Mouse (Mus musculus) limb, embryonic 14.5 days (tissue): ENCODE data around the gene Spaca6. TPM values are rescaled to one million over a fixed set of nuclear protein-coding genes. Genes with fewer than 3 reads are reported as not detected.

Source experiments
- ATAC-seq: fragments of 200-750 bp; cut with Nextera tagmentation; 2 replicates; pipeline ENCODE4 v1.8.0; 2017; ENCODE audit warnings: low read depth, moderate number of reproducible peaks, moderate TSS enrichment; ENCODE audit not compliant: low FRiP score
- DNase-seq: peaks from one replicate; pipeline ENCODE4 v3.0.0-alpha.2; 2015; ENCODE audit warnings: low spot score
- H3K27ac ChIP-seq: fragments of 300-500 bp; sonication (generic); replicated peaks from 2 replicates; pipeline ENCODE4 v1.5.1; 2014; ENCODE audit warnings: low read depth, mild to moderate bottlenecking, low read length, moderate library complexity, mixed read lengths
- H3K27me3 ChIP-seq: fragments of 300-500 bp; sonication (generic); 2 replicates; pipeline ENCODE4 v1.6.1; 2014; ENCODE audit warnings: low read length, mixed read lengths; ENCODE audit not compliant: control insufficient read depth, insufficient read depth
- H3K36me3 ChIP-seq: fragments of 300-500 bp; sonication (generic); 2 replicates; pipeline ENCODE4 v1.6.1; 2014; ENCODE audit warnings: mild to moderate bottlenecking, low read length, moderate library complexity, mixed read lengths; ENCODE audit not compliant: control insufficient read depth, insufficient read depth
- H3K4me1 ChIP-seq: fragments of 300-500 bp; sonication (generic); 2 replicates; pipeline ENCODE4 v1.6.1; 2014; ENCODE audit warnings: antibody characterized with exemption, low read length, mixed read lengths; ENCODE audit not compliant: control insufficient read depth, insufficient read depth
- H3K4me2 ChIP-seq: fragments of 300-500 bp; sonication (generic); replicated peaks from 2 replicates; pipeline ENCODE4 v1.6.1; 2014; ENCODE audit warnings: low read depth, mild to moderate bottlenecking, low read length, moderate library complexity; ENCODE audit not compliant: severe bottlenecking
- H3K4me3 ChIP-seq: fragments of 300-500 bp; sonication (generic); replicated peaks from 2 replicates; pipeline ENCODE4 v1.5.1; 2014; ENCODE audit warnings: low read length
- H3K9ac ChIP-seq: fragments of 300-500 bp; sonication (generic); 2 replicates; pipeline ENCODE4 v1.6.1; 2014; ENCODE audit warnings: mild to moderate bottlenecking, low read depth, low read length, moderate library complexity; ENCODE audit not compliant: severe bottlenecking
- H3K9me3 ChIP-seq: fragments of 300-500 bp; sonication (generic); 2 replicates; pipeline ENCODE4 v1.6.1; 2016; ENCODE audit warnings: low read length; ENCODE audit not compliant: control insufficient read depth
- POLR2A ChIP-seq: fragments of 200-500 bp; IDR thresholded peaks from 2 replicates; pipeline ENCODE4 v1.8.0; 2012; ENCODE audit warnings: inconsistent platforms, mild to moderate bottlenecking, moderate library complexity, borderline replicate concordance; ENCODE audit not compliant: insufficient read depth, insufficient read length; ENCODE audit errors: extremely low read depth
- WGBS: fragments of 180-500 bp; shearing (Covaris S2); extraction: QIAGEN DNeasy Blood & Tissue Kit; methylation state at CpG from one replicate; pipeline ENCODE4 v1.1.7; 2014; 5-methylcytosine and 5-hydroxymethylcytosine counted together
- polyA plus RNA-seq, 2 experiments: library from polyadenylated mRNA; depleted of rRNA in 1 of 2; stranded (reverse) in 1 of 2; unstranded in 1 of 2; fragments of >200 nt; fragmentation: Nextera tagmentation in 1 of 2; extraction: Ambion mirVana in 1 of 2; gene quantifications; 2 replicates each; pipeline versions ENCODE4 v1.2.1 to v1.2.3; 2012 to 2014

Spaca6 gene
- polyA plus RNA-seq, 2 experiments, result 23.6 to 125 TPM

GRCm38 (mm10) chr17:17857446-17857845, 30.5 kb downstream of the Spaca6 start:
- H3K4me2 ChIP-seq, result no peak overlapping the region
- no peak for TF ChIP-seq POLR2A
- H3K9ac ChIP-seq, result no peak overlapping the region
- ATAC-seq (no peak), DNase-seq (no peak)
- no peaks in the 10 kb centered on the region for H3K9me3 ChIP-seq
- peaks cover 21% of the 10 kb centered on the region for H3K36me3 ChIP-seq
- H3K4me3 ChIP-seq, result no peak overlapping the region
- peaks cover 10% of the 10 kb centered on the region; the same call in 1 of the 2 replicates for H3K4me1 ChIP-seq
- H3K27me3 ChIP-seq, result no peaks in the 10 kb centered on the region
- no peak overlapping the region for H3K27ac ChIP-seq
- 54% methylated on average over 1 of the region's 1 CpGs for WGBS

GRCm38 (mm10) chr17:17860110-17860509, 33.2 kb downstream of the Spaca6 start:
- H3K36me3 ChIP-seq, result peaks cover 35% of the 10 kb centered on the region
- no peak overlapping the region for H3K9ac ChIP-seq
- 87% methylated on average over 3 of the region's 3 CpGs for whole genome bisulfite sequencing
- peaks cover under 1% of the 10 kb centered on the region; the same call in 1 of the 2 replicates for H3K4me1 ChIP-seq
- H3K9me3 ChIP-seq, result no peaks in the 10 kb centered on the region
- H3K27me3 ChIP-seq, result no peaks in the 10 kb centered on the region
- H3K27ac ChIP-seq, result no peak overlapping the region
- DNase-seq (no peak), ATAC-seq (no peak)
- TF ChIP-seq POLR2A, result no peak
- no peak overlapping the region for H3K4me3 ChIP-seq
- H3K4me2 ChIP-seq, result no peak overlapping the region

- no peak overlapping the region for H3K4me3 ChIP-seq
- no peak overlapping the region for H3K27ac ChIP-seq
- no peak for ATAC-seq
- no peak for DNase-seq
- no peaks in the 10 kb centered on the region for H3K27me3 ChIP-seq
- WGBS, result 67% methylated on average over 1 of the region's 1 CpGs
- H3K9ac ChIP-seq, result no peak overlapping the region
- no peak for TF ChIP-seq POLR2A
- no peaks in the 10 kb centered on the region for H3K4me1 ChIP-seq
- peaks cover 42% of the 10 kb centered on the region for H3K36me3 ChIP-seq
- no peak overlapping the region for H3K4me2 ChIP-seq
- H3K9me3 ChIP-seq, result no peaks in the 10 kb centered on the region
Observed at GRCm38 (mm10) chr17:17862360-17862759, 35.4 kb downstream of the Spaca6 start.

- DNase-seq, result no peak
- Histone ChIP-seq H3K27me3 (no peaks in the 10 kb centered on the region), H3K4me1 (no peaks in the 10 kb centered on the region), H3K36me3 (peaks cover 34% of the 10 kb centered on the region), H3K4me2 (no peak overlapping the region), H3K4me3 (no peak overlapping the region), H3K27ac (no peak overlapping the region), H3K9me3 (no peaks in the 10 kb centered on the region), H3K9ac (no peak overlapping the region)
- ATAC-seq, result no peak
- 69% methylated on average over 2 of the region's 2 CpGs for WGBS
- no peak for TF ChIP-seq POLR2A
Observed at GRCm38 (mm10) chr17:17865168-17865567, 38.2 kb downstream of the Spaca6 start.

DNA sequence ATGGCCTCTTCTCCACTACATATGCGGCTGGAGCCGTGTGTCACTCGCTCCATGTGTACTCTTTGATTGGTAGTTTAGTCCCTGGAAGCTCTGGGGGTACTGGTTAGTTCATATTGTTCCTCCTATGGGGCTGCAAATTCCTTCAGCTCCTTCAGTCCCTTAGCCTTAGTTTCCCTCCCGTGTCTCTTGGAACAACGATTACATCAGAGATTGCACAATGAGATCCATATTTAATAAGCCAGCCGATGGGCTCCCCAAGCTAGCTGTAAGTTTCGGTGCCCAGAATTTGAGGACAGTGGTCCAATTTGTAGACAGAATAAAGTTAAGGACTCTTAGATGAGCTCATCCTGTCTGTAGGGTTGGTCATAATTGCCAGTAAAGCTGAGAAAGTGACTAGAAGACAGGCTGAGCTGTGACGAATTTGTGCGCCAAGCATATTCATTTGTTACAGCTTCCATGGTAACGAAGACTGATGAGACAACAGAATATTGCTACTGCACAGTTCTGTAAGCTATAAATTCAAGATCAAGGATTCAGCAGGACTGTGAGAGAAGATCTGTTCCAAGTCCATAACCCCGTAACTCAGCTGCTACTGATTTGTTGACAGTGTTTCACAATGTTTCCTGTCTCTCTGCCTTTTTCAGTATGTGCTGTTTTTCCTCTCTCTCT, 40.0 kb downstream of the Spaca6 start:
- Histone ChIP-seq H3K9me3 (no peaks in the 10 kb centered on the region), H3K9ac (no peak overlapping the region), H3K27ac (no peak overlapping the region), H3K27me3 (no peaks in the 10 kb centered on the region), H3K4me2 (no peak overlapping the region), H3K4me3 (no peak overlapping the region), H3K4me1 (no peaks in the 10 kb centered on the region), H3K36me3 (peaks cover 33% of the 10 kb centered on the region)
- no peak for DNase-seq
- TF ChIP-seq POLR2A, result no peak
- no peak for ATAC-seq
- WGBS, result 90% methylated on average over 11 of the region's 11 CpGs

DNA sequence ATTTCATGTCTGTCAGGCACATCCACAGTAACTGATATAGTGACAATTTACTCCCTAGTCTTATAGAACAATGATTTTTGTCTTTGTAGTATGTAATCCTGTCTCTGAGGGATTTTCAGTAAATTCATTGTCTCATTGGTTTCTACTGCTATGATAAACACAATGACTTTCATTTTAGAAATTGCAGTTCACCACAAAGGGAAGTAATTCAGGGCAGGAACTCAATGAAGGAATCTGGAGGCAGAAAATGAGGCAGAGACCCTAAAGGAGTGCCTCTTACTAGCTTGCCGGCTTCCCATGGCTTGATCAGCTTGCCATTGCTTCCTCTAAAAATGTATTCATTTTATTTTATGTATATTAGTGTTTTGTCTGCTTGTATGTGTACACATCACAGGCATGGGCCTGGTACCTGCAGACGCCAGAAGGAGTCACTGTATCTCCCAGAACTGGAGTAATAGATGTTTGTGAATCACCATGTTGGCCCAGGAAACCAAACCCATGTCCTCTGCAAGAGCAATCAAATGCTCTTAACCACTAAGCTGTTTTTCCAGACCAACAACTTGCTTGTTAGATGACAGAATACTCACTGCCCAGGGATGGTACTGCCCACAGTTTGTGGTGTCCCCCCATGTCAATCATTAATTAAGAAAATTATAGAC, 44.1 kb downstream of the Spaca6 start:
- no peaks in the 10 kb centered on the region for H3K27me3 ChIP-seq
- no peak for TF ChIP-seq POLR2A
- H3K4me2 ChIP-seq, result no peak overlapping the region
- ATAC-seq, result no peak
- DNase-seq, result no peak
- no peak overlapping the region for H3K27ac ChIP-seq
- no peak overlapping the region for H3K9ac ChIP-seq
- no peaks in the 10 kb centered on the region for H3K4me1 ChIP-seq
- peaks cover 1% of the 10 kb centered on the region; the same call in 1 of the 2 replicates for H3K36me3 ChIP-seq
- WGBS, result 78% methylated on average over 2 of the region's 2 CpGs
- H3K4me3 ChIP-seq, result no peak overlapping the region
- no peaks in the 10 kb centered on the region for H3K9me3 ChIP-seq
